Mouse (Mus musculus) MEL (cell line): ENCODE data around the gene Mcm6.

Experiments
- CHD1 ChIP-seq: IDR thresholded peaks from 2 replicates; pipeline ENCODE4 v1.6.1; 2012; ENCODE audit warnings: low read depth, mild to moderate bottlenecking, inconsistent platforms, low read length, improper control_type of control experiment
- CTCF ChIP-seq, 3 experiments: IDR thresholded peaks in 2 of 3; conservative IDR thresholded peaks in 1 of 3; 2 replicates each; pipeline ENCODE4 v1.5.1; 2011 to 2012; ENCODE audit warnings: low read length in 3 of 3, low read depth in 2 of 3, mild to moderate bottlenecking in 2 of 3, improper control_type of control experiment in 1 of 3, inconsistent platforms in 1 of 3, mixed read lengths in 1 of 3, moderate library complexity in 1 of 3; ENCODE audit not compliant: control insufficient read depth in 1 of 3, insufficient read depth in 1 of 3, poor library complexity in 1 of 3, severe bottlenecking in 1 of 3
- GATA1 ChIP-seq: IDR thresholded peaks from 2 replicates; pipeline ENCODE4 v1.6.1; 2011; ENCODE audit warnings: low read depth, low read length, improper control_type of control experiment
- KAT2A ChIP-seq: conservative IDR thresholded peaks from 2 replicates; pipeline ENCODE4 v1.6.1; 2012; ENCODE audit warnings: low read depth, low read length, improper control_type of control experiment, inconsistent platforms
- MAFK ChIP-seq: IDR thresholded peaks from 2 replicates; pipeline ENCODE4 v1.6.1; 2011; ENCODE audit warnings: low read depth, mild to moderate bottlenecking, low read length, improper control_type of control experiment, borderline replicate concordance
- MYC ChIP-seq: IDR thresholded peaks from 2 replicates; pipeline ENCODE4 v1.6.1; 2011; ENCODE audit warnings: low read depth, mild to moderate bottlenecking, low read length, improper control_type of control experiment, moderate library complexity
- NRF1 ChIP-seq: IDR thresholded peaks from 2 replicates; pipeline ENCODE4 v1.6.1; 2014; ENCODE audit warnings: low read depth, mild to moderate bottlenecking, inconsistent platforms, low read length, improper control_type of control experiment, moderate library complexity; ENCODE audit not compliant: poor library complexity, insufficient read depth, severe bottlenecking
- POLR2A ChIP-seq, 2 experiments: IDR thresholded peaks; 2 replicates each; pipeline ENCODE4 v1.6.1; 2011 to 2012; ENCODE audit warnings: low read length in 2 of 2, mild to moderate bottlenecking in 2 of 2, control low read depth in 1 of 2, improper control_type of control experiment in 1 of 2, low read depth in 1 of 2, moderate library complexity in 1 of 2; ENCODE audit not compliant: control insufficient read depth in 1 of 2, insufficient read depth in 1 of 2, poor library complexity in 1 of 2
- POLR2AphosphoS2 ChIP-seq: IDR thresholded peaks from 2 replicates; pipeline ENCODE4 v1.6.1; 2011; ENCODE audit warnings: low read length, improper control_type of control experiment
- TAL1 ChIP-seq: IDR thresholded peaks from 2 replicates; pipeline ENCODE4 v1.6.1; 2012; ENCODE audit warnings: mild to moderate bottlenecking, inconsistent platforms, low read length, moderate library complexity, mixed read lengths
- USF1 ChIP-seq: IDR thresholded peaks from 2 replicates; pipeline ENCODE4 v1.6.1; 2014; ENCODE audit warnings: low read depth, mild to moderate bottlenecking, inconsistent platforms, low read length, improper control_type of control experiment, moderate library complexity
- ZMIZ1 ChIP-seq: IDR thresholded peaks from 2 replicates; pipeline ENCODE4 v1.6.1; 2012; ENCODE audit warnings: low read depth, mild to moderate bottlenecking, inconsistent platforms, low read length, improper control_type of control experiment, moderate library complexity

DNA sequence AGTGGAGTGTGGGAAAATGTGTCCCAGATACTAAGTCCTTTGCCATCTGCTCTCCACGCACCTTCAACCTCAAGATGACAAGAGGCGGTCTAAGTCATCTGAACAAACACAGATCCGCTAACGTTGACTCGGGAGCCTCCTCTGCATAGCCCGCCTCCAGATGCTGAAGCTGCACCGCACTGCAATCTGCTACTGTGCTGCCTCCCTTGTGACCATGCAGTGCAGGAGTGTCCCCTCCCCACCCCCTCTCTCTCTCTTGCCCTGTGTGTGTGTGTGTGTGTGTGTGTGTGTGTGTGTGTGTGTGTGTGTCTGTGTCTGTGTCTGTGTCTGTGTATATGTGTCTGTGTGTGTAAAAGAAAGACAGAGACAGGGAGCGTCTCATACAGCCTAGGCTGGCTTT, 64.2 kb downstream of the Mcm6 start:
- TF ChIP-seq MYC (no peak), TAL1 (no peak), CHD1 (no peak), MAFK (no peak), POLR2AphosphoS2 (no peak), CTCF (IDR thresholded peaks at IDR 0.05 in 2 of 3, conservative IDR thresholded peaks at IDR 0.05 in 1 of 3; ENCODE audit: control insufficient read depth in 1 of 3, insufficient read depth in 1 of 3, low read depth in 2 of 3, low read length in 3 of 3, poor library complexity in 1 of 3, severe bottlenecking in 1 of 3) (no peak), USF1 (no peak), KAT2A (no peak), NRF1 (no peak), POLR2A (IDR thresholded peaks at IDR 0.05; ENCODE audit: control insufficient read depth in 1 of 2, insufficient read depth in 1 of 2, low read depth in 1 of 2, low read length in 2 of 2, poor library complexity in 1 of 2) (no peak), ZMIZ1 (no peak), GATA1 (no peak)
